Mouse (Mus musculus): Measurements from ENCODE around the gene Tspear. TPM values are rescaled to one million over a fixed set of nuclear protein-coding genes. Genes with fewer than 3 reads are reported as not detected.
A peak's percentile ranks its signal among the peaks of the same experiment; 100 is the strongest.

Gene Tspear
- polyA plus RNA-seq, 1 experiment from 2014 or later = 1.0 TPM

MicroRNA genes within 50 kb of the gene (microRNA counts, 519-probe panel; counts per million panel counts)
- 171 counts per million, percentile 57 among the panel's probes with 10 or more counts for microRNA mmu-miR-1930

Small RNAs within 50 kb of the gene (microRNA-seq; reads per million reads assigned to microRNA genes)
- gene Mir1930 = 16.4 reads per million, percentile 26 among the genes with 10 or more reads in this experiment

Other genes starting within 250 kb of the Tspear start
- 45.7 and 49.0 TPM in 2 replicates for gene Fam207a, start 170.8 kb upstream of the Tspear start, polyA plus RNA-seq (2014; fragmentation: Nextera tagmentation; extraction: Ambion mirVana)
- 1.5 TPM in 2 replicates for gene Itgb2, start 156.3 kb upstream of the Tspear start, polyA plus RNA-seq (2014; fragmentation: Nextera tagmentation; extraction: Ambion mirVana)
- gene Pttg1ip, start 104.8 kb upstream of the Tspear start, polyA plus RNA-seq (2014; fragmentation: Nextera tagmentation; extraction: Ambion mirVana) = 71.4 and 72.1 TPM in 2 replicates
- 334 and 346 TPM in 2 replicates for gene Sumo3, start 80.5 kb upstream of the Tspear start, polyA plus RNA-seq (2014; fragmentation: Nextera tagmentation; extraction: Ambion mirVana)
- gene Gm49325, start 80.4 kb upstream of the Tspear start, polyA plus RNA-seq (2014; fragmentation: Nextera tagmentation; extraction: Ambion mirVana) = 1.4 and 4.8 TPM in 2 replicates
- 65.9 and 66.0 TPM in 2 replicates for gene Ube2g2, start 64.3 kb upstream of the Tspear start, polyA plus RNA-seq (2014; fragmentation: Nextera tagmentation; extraction: Ambion mirVana)
- gene Gm19402, start 4.2 kb downstream of the Tspear start, polyA plus RNA-seq (2014; fragmentation: Nextera tagmentation; extraction: Ambion mirVana) = not detected in 2 replicates
- not detected in 2 replicates for gene Gm9508, start 10.7 kb downstream of the Tspear start, polyA plus RNA-seq (2014; fragmentation: Nextera tagmentation; extraction: Ambion mirVana)
- gene Gm10272, start 20.1 kb downstream of the Tspear start, polyA plus RNA-seq (2014; fragmentation: Nextera tagmentation; extraction: Ambion mirVana) = not detected in 2 replicates
- gene Gm10024, start 24.9 kb downstream of the Tspear start, polyA plus RNA-seq (2014; fragmentation: Nextera tagmentation; extraction: Ambion mirVana) = not detected in 2 replicates
- gene Gm10142, start 29.2 kb downstream of the Tspear start, polyA plus RNA-seq (2014; fragmentation: Nextera tagmentation; extraction: Ambion mirVana) = not detected in 2 replicates
- gene Krtap12-1, start 34.0 kb downstream of the Tspear start, polyA plus RNA-seq (2014; fragmentation: Nextera tagmentation; extraction: Ambion mirVana) = not detected in 2 replicates
- not detected in 2 replicates for gene Gm10100, start 39.9 kb downstream of the Tspear start, polyA plus RNA-seq (2014; fragmentation: Nextera tagmentation; extraction: Ambion mirVana)
- not detected in 2 replicates for gene Gm18596, start 56.1 kb downstream of the Tspear start, polyA plus RNA-seq (2014; fragmentation: Nextera tagmentation; extraction: Ambion mirVana)
- not detected in 2 replicates for gene Gm9736, start 64.8 kb downstream of the Tspear start, polyA plus RNA-seq (2014; fragmentation: Nextera tagmentation; extraction: Ambion mirVana)
- not detected in 2 replicates for gene Gm3233, start 73.1 kb downstream of the Tspear start, polyA plus RNA-seq (2014; fragmentation: Nextera tagmentation; extraction: Ambion mirVana)
- not detected in 2 replicates for gene Gm3238, start 84.8 kb downstream of the Tspear start, polyA plus RNA-seq (2014; fragmentation: Nextera tagmentation; extraction: Ambion mirVana)
- not detected in 2 replicates for gene Gm7138, start 90.4 kb downstream of the Tspear start, polyA plus RNA-seq (2014; fragmentation: Nextera tagmentation; extraction: Ambion mirVana)
- gene Gm3250, start 96.0 kb downstream of the Tspear start, polyA plus RNA-seq (2014; fragmentation: Nextera tagmentation; extraction: Ambion mirVana) = not detected in 2 replicates
- gene Gm7137, start 101.6 kb downstream of the Tspear start, polyA plus RNA-seq (2014; fragmentation: Nextera tagmentation; extraction: Ambion mirVana) = not detected in 2 replicates
- gene Gm9639, start 108.5 kb downstream of the Tspear start, polyA plus RNA-seq (2014; fragmentation: Nextera tagmentation; extraction: Ambion mirVana) = not detected in 2 replicates
- gene Gm19668, start 112.6 kb downstream of the Tspear start, polyA plus RNA-seq (2014; fragmentation: Nextera tagmentation; extraction: Ambion mirVana) = not detected in 2 replicates
- not detected in 2 replicates for gene Gm9507, start 125.3 kb downstream of the Tspear start, polyA plus RNA-seq (2014; fragmentation: Nextera tagmentation; extraction: Ambion mirVana)
- not detected in 2 replicates for gene Gm2696, start 128.1 kb downstream of the Tspear start, polyA plus RNA-seq (2014; fragmentation: Nextera tagmentation; extraction: Ambion mirVana)
- not detected in 2 replicates for gene Krtap10-4, start 140.5 kb downstream of the Tspear start, polyA plus RNA-seq (2014; fragmentation: Nextera tagmentation; extraction: Ambion mirVana)
- not detected in 2 replicates for gene Krtap10-10, start 149.4 kb downstream of the Tspear start, polyA plus RNA-seq (2014; fragmentation: Nextera tagmentation; extraction: Ambion mirVana)
- not detected in 2 replicates for gene Gm36176, start 160.2 kb downstream of the Tspear start, polyA plus RNA-seq (2014; fragmentation: Nextera tagmentation; extraction: Ambion mirVana)
- gene Gm10318, start 166.3 kb downstream of the Tspear start, polyA plus RNA-seq (2014; fragmentation: Nextera tagmentation; extraction: Ambion mirVana) = not detected in 2 replicates
- not detected in 2 replicates for gene Gm3285, start 175.4 kb downstream of the Tspear start, polyA plus RNA-seq (2014; fragmentation: Nextera tagmentation; extraction: Ambion mirVana)
- gene Lrrc3, start 216.0 kb downstream of the Tspear start, polyA plus RNA-seq (2014; fragmentation: Nextera tagmentation; extraction: Ambion mirVana) = 4.3 and 4.8 TPM in 2 replicates